Mouse (Mus musculus): Measurements from ENCODE around the gene Gipr.

The Gipr gene

GRCm38 (mm10) chr7:19165656-19166423 is at the start of gene Gipr:
Gipr (minus strand) TSS chr7:19166127.
- DNase-seq, result no peak

- no peak for DNase-seq
Measured at GRCm38 (mm10) chr7:19214940-19215339, 49.0 kb upstream of the Gipr start.

GRCm38 (mm10) chr7:19214369-19214768 is 48.4 kb upstream of the Gipr start:
- no peak for DNase-seq

- DNase-seq, result no peak
Measured at GRCm38 (mm10) chr7:19213385-19213784, 47.5 kb upstream of the Gipr start.

GRCm38 (mm10) chr7:19211996-19212755 is 46.2 kb upstream of the Gipr start, which contains the start of gene Gpr4:
Gpr4 (plus strand) TSS chr7:19212538.
- no peak for DNase-seq

- DNase-seq, result no peak
Measured at GRCm38 (mm10) chr7:19211041-19211675, 45.2 kb upstream of the Gipr start.

GRCm38 (mm10) chr7:19210010-19210409 is 44.1 kb upstream of the Gipr start:
- no peak for DNase-seq

- no peak for DNase-seq
Measured at GRCm38 (mm10) chr7:19209494-19209893, 43.6 kb upstream of the Gipr start.

- DNase-seq, result peak; percentile 70
Measured at GRCm38 (mm10) chr7:19208944-19209472, 43.1 kb upstream of the Gipr start.

- no peak for DNase-seq
Measured at GRCm38 (mm10) chr7:19208201-19208910, 42.4 kb upstream of the Gipr start.

- no peak for DNase-seq
Measured at GRCm38 (mm10) chr7:19202065-19202850, 36.3 kb upstream of the Gipr start.

- DNase-seq, result no peak
Measured at GRCm38 (mm10) chr7:19201660-19202059, 35.7 kb upstream of the Gipr start.

- no peak for DNase-seq
Measured at GRCm38 (mm10) chr7:19197985-19198384, 32.1 kb upstream of the Gipr start.

- DNase-seq, result peak; percentile 53
Measured at GRCm38 (mm10) chr7:19196676-19197075, 30.7 kb upstream of the Gipr start.

GRCm38 (mm10) chr7:19194676-19195075 is 28.7 kb upstream of the Gipr start:
- DNase-seq, result no peak

- no peak for DNase-seq
Measured at GRCm38 (mm10) chr7:19184758-19185157, 18.8 kb upstream of the Gipr start.

- DNase-seq, result no peak
Measured at GRCm38 (mm10) chr7:19184250-19184649, 18.3 kb upstream of the Gipr start.

- DNase-seq, result no peak
Measured at GRCm38 (mm10) chr7:19180862-19181429, 15.0 kb upstream of the Gipr start.

GRCm38 (mm10) chr7:19179936-19180335 is 14.0 kb upstream of the Gipr start:
- peak; percentile 61 for DNase-seq

- DNase-seq, result peak; percentile 61
Measured at GRCm38 (mm10) chr7:19179173-19179572, 13.2 kb upstream of the Gipr start.

GRCm38 (mm10) chr7:19178443-19179092 is 12.6 kb upstream of the Gipr start:
- peak; percentile 89 for DNase-seq

Data from cerebellum, adult 9-10 months (tissue).